Mouse (Mus musculus): ENCODE data around the gene Cct6b. TPM values are rescaled to one million over a fixed set of nuclear protein-coding genes. Genes with fewer than 3 reads are reported as not detected.
"Not testable (repeated sequence)": the region's sequence is repeated elsewhere in the genome, so short reads cannot be mapped to it uniquely, and the experiment has no call there.

Gene Cct6b
- total RNA-seq, 2 experiments from 2014 or later: 0.27 to 0.35 TPM

GRCm38 (mm10) chr11:82719294-82719693 is 44.8 kb downstream of the Cct6b start:
- intact Hi-C loops (cut with DNase I): no loop called here
- no peak for DNase-seq (ENCODE audit: low spot score in 2 of 2)

- DNase-seq (ENCODE audit: low spot score in 2 of 2): no peak
- intact Hi-C loops (cut with DNase I): no loop called here
Observed at GRCm38 (mm10) chr11:82712681-82713080, 51.4 kb downstream of the Cct6b start.

GRCm38 (mm10) chr11:82708934-82709333 is 55.2 kb downstream of the Cct6b start:
- DNase-seq (ENCODE audit: low spot score in 2 of 2): no peak
- intact Hi-C loops (cut with DNase I): no loop called here

GRCm38 (mm10) chr11:82705082-82705481 is 59.0 kb downstream of the Cct6b start:
- no peak for DNase-seq (ENCODE audit: low spot score in 2 of 2)
- intact Hi-C loops (cut with DNase I): no loop called here

- intact Hi-C loops (cut with DNase I): no loop called here
- DNase-seq (ENCODE audit: low spot score in 2 of 2): peak in 1 of 2 experiments; percentile 9
Observed at GRCm38 (mm10) chr11:82699865-82700410, 64.2 kb downstream of the Cct6b start.

- DNase-seq (ENCODE audit: low spot score in 2 of 2): no peak
- intact Hi-C loops (cut with DNase I): no loop called here
Observed at GRCm38 (mm10) chr11:82695930-82696329, 68.2 kb downstream of the Cct6b start.

- DNase-seq (ENCODE audit: low spot score in 2 of 2); intact Hi-C loops (cut with DNase I): not testable (repeated sequence)
Observed at GRCm38 (mm10) chr11:82694947-82695346, 69.2 kb downstream of the Cct6b start.

- intact Hi-C loops (cut with DNase I): no loop called here
- peak in 1 of 2 experiments; percentile 15 for DNase-seq (ENCODE audit: low spot score in 2 of 2)
Observed at GRCm38 (mm10) chr11:82692668-82693067, 71.5 kb downstream of the Cct6b start.

GRCm38 (mm10) chr11:82690476-82690875 is 73.6 kb downstream of the Cct6b start:
- intact Hi-C loops (cut with DNase I): no loop called here
- DNase-seq (ENCODE audit: low spot score in 2 of 2): no peak

- peak; percentile 19 to 30 for DNase-seq (ENCODE audit: low spot score in 2 of 2)
- intact Hi-C loops (cut with DNase I): loop anchor here (10.0 kb wide), 1 partner anchor 453 kb away; no protein-coding TSS in a partner anchor
Observed at GRCm38 (mm10) chr11:82687668-82688067, 76.5 kb downstream of the Cct6b start.

- intact Hi-C loops (cut with DNase I): loop anchor here (5.0 to 10.0 kb wide), 2 partner anchors 297 to 450 kb away; partner anchors contain the start of gene Tmem132e
- DNase-seq (ENCODE audit: low spot score in 2 of 2): peak; percentile 54 to 55
Observed at GRCm38 (mm10) chr11:82684676-82685075, 79.4 kb downstream of the Cct6b start.

- intact Hi-C loops (cut with DNase I): loop anchor here (5.0 to 10.0 kb wide), 2 partner anchors 297 to 449 kb away; partner anchors contain the start of gene Tmem132e
- peak; percentile 28 to 31 for DNase-seq (ENCODE audit: low spot score in 2 of 2)
Observed at GRCm38 (mm10) chr11:82683765-82684505, 80.2 kb downstream of the Cct6b start.

- intact Hi-C loops (cut with DNase I): no loop called here
- no peak for DNase-seq (ENCODE audit: low spot score in 2 of 2)
Observed at GRCm38 (mm10) chr11:82678561-82678960, 85.6 kb downstream of the Cct6b start.

Other genes starting within 250 kb of the Cct6b start
- 10 to 100 TPM; 15.4 to 15.8 TPM for gene Zfp830, start within 50 bp of the Cct6b start, total RNA-seq (2021)
- 10 to 100 TPM; 18.6 to 24.9 TPM for gene Lig3, start 16.8 kb upstream of the Cct6b start, total RNA-seq (2021)
- gene Rffl, start 106.9 kb upstream of the Cct6b start, total RNA-seq (2021): 10 to 100 TPM in 1 of 2 experiments, 1 to 10 TPM in 1; 9.2 to 10.3 TPM
- 10 to 100 TPM; 18.0 to 21.0 TPM for gene Rad51d, start 126.3 kb upstream of the Cct6b start, total RNA-seq (2021)
- gene Fndc8, start 127.8 kb upstream of the Cct6b start, total RNA-seq (2021): not detected
- gene Nle1, start 144.1 kb upstream of the Cct6b start, total RNA-seq (2021): 10 to 100 TPM; 30.6 to 44.8 TPM
- 1 to 10 TPM; 1.2 to 2.3 TPM for gene Unc45b, start 146.2 kb upstream of the Cct6b start, total RNA-seq (2021)
- 1 to 10 TPM; 4.1 to 4.3 TPM for gene Slfn5, start 187.0 kb upstream of the Cct6b start, total RNA-seq (2021)
- under 1 TPM; 0.30 to 0.36 TPM for gene Slfn9, start 227.5 kb upstream of the Cct6b start, total RNA-seq (2021)

Data from left cerebral cortex, postnatal 36 days (tissue).